Mouse (Mus musculus): ENCODE measurements at regions not wholly inside any gene's neighbourhood (a gene's known extent, or its start where the extent isn't known, plus 50 kb on each side); places are given as distances from the start of the nearest gene placed in this dataset.
A peak's percentile ranks its signal among the peaks of the same experiment; 100 is the strongest.

GRCm38 (mm10) chr3:150416447-150416846, 1021.2 kb upstream of the Adgrl4 start:
- no peak for DNase-seq (ENCODE audit: low read depth, low spot score)

- no peak for DNase-seq (ENCODE audit: low read depth, low spot score)
Measured at GRCm38 (mm10) chr3:150427965-150428364, 1009.7 kb upstream of the Adgrl4 start.

- DNase-seq (ENCODE audit: low read depth, low spot score): no peak
Measured at GRCm38 (mm10) chr3:150431291-150431690, 1006.4 kb upstream of the Adgrl4 start.

- peak; percentile 13 for DNase-seq (ENCODE audit: low read depth, low spot score)
Measured at GRCm38 (mm10) chr3:150435199-150435598, 1002.5 kb upstream of the Adgrl4 start.

- no peak for DNase-seq (ENCODE audit: low read depth, low spot score)
Measured at GRCm38 (mm10) chr3:150435818-150436607, 1001.7 kb upstream of the Adgrl4 start.
